Mouse (Mus musculus): Measurements from ENCODE around the gene Adam33. TPM values are rescaled to one million over a fixed set of nuclear protein-coding genes. Genes with fewer than 3 reads are reported as not detected.
"Not testable (repeated sequence)": the region's sequence is repeated elsewhere in the genome, so short reads cannot be mapped to it uniquely, and the experiment has no call there.

The Adam33 gene
- polyA plus RNA-seq, 1 experiment from 2014 or later: 0.34 TPM

GRCm38 (mm10) chr2:131038197-131038596 is 25.4 kb downstream of the Adam33 start:
- Histone ChIP-seq H3K4me1 (peaks cover 18% of the 10 kb centered on the region), H3K9me3 (replicated peaks) (peaks cover 7% of the 10 kb centered on the region; the same call in 1 of the 2 replicates), H3K36me3 (ENCODE audit: poor library complexity, severe bottlenecking) (no peaks in the 10 kb centered on the region), H3K4me3 (no peak overlapping the region), H3K27me3 (peaks cover 42% of the 10 kb centered on the region), H3K9ac (no peak overlapping the region), H3K4me2 (no peak overlapping the region), H3K27ac (no peak overlapping the region)
- no peak for ATAC-seq
- 90% methylated on average over 6 of the region's 6 CpGs for WGBS

GRCm38 (mm10) chr2:131037226-131037990 is 26.2 kb downstream of the Adam33 start:
- ATAC-seq: no peak
- no peak overlapping the region for H3K9ac ChIP-seq
- H3K4me1 ChIP-seq: peaks cover 18% of the 10 kb centered on the region
- H3K27ac ChIP-seq: no peak overlapping the region
- no peak overlapping the region for H3K4me3 ChIP-seq
- 63% methylated on average over 17 of the region's 17 CpGs for WGBS
- no peaks in the 10 kb centered on the region for H3K36me3 ChIP-seq (ENCODE audit: poor library complexity, severe bottlenecking)
- no peak overlapping the region for H3K4me2 ChIP-seq
- peaks cover 34% of the 10 kb centered on the region for H3K27me3 ChIP-seq
- peaks cover 7% of the 10 kb centered on the region; the same call in 1 of the 2 replicates for H3K9me3 ChIP-seq (replicated peaks)

GRCm38 (mm10) chr2:131036757-131037156 is 26.9 kb downstream of the Adam33 start:
- H3K4me3 ChIP-seq: no peak overlapping the region
- no peak overlapping the region for H3K4me2 ChIP-seq
- H3K9me3 ChIP-seq (replicated peaks): peaks cover 7% of the 10 kb centered on the region; the same call in 1 of the 2 replicates
- peaks cover 28% of the 10 kb centered on the region for H3K27me3 ChIP-seq
- H3K36me3 ChIP-seq (ENCODE audit: poor library complexity, severe bottlenecking): no peaks in the 10 kb centered on the region
- peaks cover 18% of the 10 kb centered on the region for H3K4me1 ChIP-seq
- H3K9ac ChIP-seq: no peak overlapping the region
- no peak overlapping the region for H3K27ac ChIP-seq
- ATAC-seq: no peak

- Histone ChIP-seq H3K27ac (no peak overlapping the region), H3K36me3 (ENCODE audit: poor library complexity, severe bottlenecking) (no peaks in the 10 kb centered on the region), H3K27me3 (peaks cover 23% of the 10 kb centered on the region), H3K4me3 (no peak overlapping the region), H3K4me1 (peaks cover 15% of the 10 kb centered on the region), H3K9ac (no peak overlapping the region), H3K4me2 (no peak overlapping the region), H3K9me3 (replicated peaks) (peaks cover 7% of the 10 kb centered on the region; the same call in 1 of the 2 replicates)
- no peak for ATAC-seq
- 89% methylated on average over 2 of the region's 2 CpGs for WGBS
Observed at GRCm38 (mm10) chr2:131036343-131036742, 27.3 kb downstream of the Adam33 start.

GRCm38 (mm10) chr2:131031406-131031805 is 32.2 kb downstream of the Adam33 start:
- not testable (repeated sequence) for H3K4me3 ChIP-seq; H3K4me2 ChIP-seq; H3K4me1 ChIP-seq; H3K9me3 ChIP-seq (replicated peaks); H3K27ac ChIP-seq; H3K9ac ChIP-seq; ATAC-seq; H3K27me3 ChIP-seq
- WGBS: 73% methylated on average over 1 of the region's 1 CpGs
- H3K36me3 ChIP-seq (ENCODE audit: poor library complexity, severe bottlenecking): peaks cover 16% of the 10 kb centered on the region

- 93% methylated on average over 1 of the region's 1 CpGs for WGBS
- Histone ChIP-seq H3K9me3 (replicated peaks) (peaks cover 7% of the 10 kb centered on the region; the same call in 1 of the 2 replicates), H3K27ac (no peak overlapping the region), H3K4me2 (no peak overlapping the region), H3K4me1 (no peaks in the 10 kb centered on the region), H3K4me3 (no peak overlapping the region), H3K9ac (no peak overlapping the region), H3K27me3 (no peaks in the 10 kb centered on the region), H3K36me3 (ENCODE audit: poor library complexity, severe bottlenecking) (peaks cover 20% of the 10 kb centered on the region)
- ATAC-seq: no peak
Observed at GRCm38 (mm10) chr2:131030998-131031397, 32.6 kb downstream of the Adam33 start.

GRCm38 (mm10) chr2:131030561-131030960 is 33.1 kb downstream of the Adam33 start:
- Histone ChIP-seq H3K27me3 (no peaks in the 10 kb centered on the region), H3K9ac (no peak overlapping the region), H3K4me3 (no peak overlapping the region), H3K4me1 (no peaks in the 10 kb centered on the region), H3K4me2 (no peak overlapping the region), H3K36me3 (ENCODE audit: poor library complexity, severe bottlenecking) (peaks cover 24% of the 10 kb centered on the region), H3K27ac (no peak overlapping the region), H3K9me3 (replicated peaks) (peaks cover 7% of the 10 kb centered on the region; the same call in 1 of the 2 replicates)
- no peak for ATAC-seq
- 89% methylated on average over 2 of the region's 2 CpGs for WGBS

- Histone ChIP-seq H3K9ac (no peak overlapping the region), H3K4me2 (no peak overlapping the region), H3K4me1 (no peaks in the 10 kb centered on the region), H3K27ac (no peak overlapping the region), H3K4me3 (no peak overlapping the region), H3K36me3 (ENCODE audit: poor library complexity, severe bottlenecking) (peaks cover 35% of the 10 kb centered on the region), H3K9me3 (replicated peaks) (peaks cover 7% of the 10 kb centered on the region; the same call in 1 of the 2 replicates), H3K27me3 (no peaks in the 10 kb centered on the region)
- WGBS: 80% methylated on average over 9 of the region's 9 CpGs
- no peak for ATAC-seq
Observed at GRCm38 (mm10) chr2:131029065-131029935, 34.3 kb downstream of the Adam33 start.

GRCm38 (mm10) chr2:131026941-131027340 is 36.7 kb downstream of the Adam33 start:
- Histone ChIP-seq H3K27ac (no peak overlapping the region), H3K36me3 (ENCODE audit: poor library complexity, severe bottlenecking) (peaks cover 57% of the 10 kb centered on the region), H3K9ac (no peak overlapping the region), H3K4me3 (no peak overlapping the region), H3K4me1 (no peaks in the 10 kb centered on the region), H3K4me2 (no peak overlapping the region), H3K27me3 (no peaks in the 10 kb centered on the region), H3K9me3 (replicated peaks) (no peaks in the 10 kb centered on the region)
- no peak for ATAC-seq
- WGBS: 91% methylated on average over 3 of the region's 3 CpGs

- H3K9ac ChIP-seq: no peak overlapping the region
- H3K4me3 ChIP-seq: no peak overlapping the region
- WGBS: 91% methylated on average over 2 of the region's 2 CpGs
- no peak overlapping the region for H3K4me2 ChIP-seq
- no peaks in the 10 kb centered on the region for H3K27me3 ChIP-seq
- H3K27ac ChIP-seq: no peak overlapping the region
- H3K36me3 ChIP-seq (ENCODE audit: poor library complexity, severe bottlenecking): peaks cover 68% of the 10 kb centered on the region
- H3K9me3 ChIP-seq (replicated peaks): no peaks in the 10 kb centered on the region
- H3K4me1 ChIP-seq: no peaks in the 10 kb centered on the region
- no peak for ATAC-seq
Observed at GRCm38 (mm10) chr2:131025230-131025629, 38.4 kb downstream of the Adam33 start.

- no peak overlapping the region for H3K27ac ChIP-seq
- no peak overlapping the region for H3K9ac ChIP-seq
- ATAC-seq: no peak
- H3K36me3 ChIP-seq (ENCODE audit: poor library complexity, severe bottlenecking): peaks cover 50% of the 10 kb centered on the region
- WGBS: 95% methylated on average over 1 of the region's 1 CpGs
- H3K9me3 ChIP-seq (replicated peaks): no peaks in the 10 kb centered on the region
- no peak overlapping the region for H3K4me3 ChIP-seq
- no peak overlapping the region for H3K4me2 ChIP-seq
- no peaks in the 10 kb centered on the region for H3K27me3 ChIP-seq
- no peaks in the 10 kb centered on the region for H3K4me1 ChIP-seq
Observed at GRCm38 (mm10) chr2:131010566-131010965, 53.0 kb downstream of the Adam33 start.

- Histone ChIP-seq H3K4me2 (no peak overlapping the region), H3K36me3 (ENCODE audit: poor library complexity, severe bottlenecking) (peaks cover 50% of the 10 kb centered on the region), H3K9me3 (replicated peaks) (no peaks in the 10 kb centered on the region), H3K4me1 (no peaks in the 10 kb centered on the region), H3K27me3 (no peaks in the 10 kb centered on the region), H3K4me3 (no peak overlapping the region), H3K9ac (no peak overlapping the region), H3K27ac (no peak overlapping the region)
- no peak for ATAC-seq
- WGBS: 90% methylated on average over 2 of the region's 2 CpGs
Observed at GRCm38 (mm10) chr2:131009123-131009522, 54.5 kb downstream of the Adam33 start.
